Mouse (Mus musculus) heart, embryonic 11.5 days (tissue): ENCODE data around the gene Cyth1. TPM values are rescaled to one million over a fixed set of nuclear protein-coding genes. Genes with fewer than 3 reads are reported as not detected.
A peak's percentile ranks its signal among the peaks of the same experiment; 100 is the strongest.

Source experiments
- ATAC-seq: fragments of 200-750 bp; cut with Nextera tagmentation; replicated peaks from 2 replicates; pipeline ENCODE4 v1.8.0; 2017; ENCODE audit warnings: moderate library complexity; ENCODE audit not compliant: insufficient number of reproducible peaks, low FRiP score, low TSS enrichment
- H3K27ac ChIP-seq: fragments of 300-500 bp; sonication (generic); 2 replicates; pipeline ENCODE4 v1.5.1; 2014; ENCODE audit warnings: mild to moderate bottlenecking, low read depth, low read length
- H3K27me3 ChIP-seq: fragments of 300-500 bp; sonication (generic); 2 replicates; pipeline ENCODE4 v1.6.1; 2014; ENCODE audit warnings: mild to moderate bottlenecking, low read length, mixed read lengths; ENCODE audit not compliant: control insufficient read depth, insufficient read depth
- H3K36me3 ChIP-seq: fragments of 300-500 bp; sonication (generic); 2 replicates; pipeline ENCODE4 v1.6.1; 2014; ENCODE audit warnings: mild to moderate bottlenecking, low read length, moderate library complexity, mixed read lengths; ENCODE audit not compliant: control insufficient read depth, insufficient read depth
- H3K4me1 ChIP-seq: fragments of 300-500 bp; sonication (generic); 2 replicates; pipeline ENCODE4 v1.6.1; 2014; ENCODE audit warnings: low read length; ENCODE audit not compliant: control insufficient read depth, insufficient read depth
- H3K4me2 ChIP-seq: fragments of 300-500 bp; sonication (generic); 2 replicates; pipeline ENCODE4 v1.6.1; 2014; ENCODE audit warnings: mild to moderate bottlenecking, moderate library complexity
- H3K4me3 ChIP-seq: fragments of 300-500 bp; sonication (generic); 2 replicates; pipeline ENCODE4 v1.5.1; 2014; ENCODE audit warnings: low read depth, low read length
- H3K9ac ChIP-seq: fragments of 300-500 bp; sonication (generic); 2 replicates; pipeline ENCODE4 v1.6.1; 2014; ENCODE audit warnings: mild to moderate bottlenecking, low read depth, low read length, moderate library complexity
- H3K9me3 ChIP-seq: fragments of 300-500 bp; sonication (generic); replicated peaks from 2 replicates; pipeline ENCODE4 v1.6.1; 2016; ENCODE audit warnings: low read length; ENCODE audit not compliant: control insufficient read depth
- WGBS: fragments of 180-500 bp; shearing (Covaris S2); extraction: QIAGEN DNeasy Blood & Tissue Kit; methylation state at CpG from one replicate; pipeline ENCODE4 v1.1.7; 2014; ENCODE audit not compliant: insufficient replicate concordance; 5-methylcytosine and 5-hydroxymethylcytosine counted together
- polyA plus RNA-seq: library from polyadenylated mRNA; unstranded; fragments of >200 nt; fragmentation: Nextera tagmentation; extraction: Ambion mirVana; gene quantifications from 2 replicates; pipeline ENCODE4 v1.2.1, GENCODE M21; 2014

Cyth1 gene
- polyA plus RNA-seq, 1 experiment from 2014 or later, result 10.6 TPM

DNA sequence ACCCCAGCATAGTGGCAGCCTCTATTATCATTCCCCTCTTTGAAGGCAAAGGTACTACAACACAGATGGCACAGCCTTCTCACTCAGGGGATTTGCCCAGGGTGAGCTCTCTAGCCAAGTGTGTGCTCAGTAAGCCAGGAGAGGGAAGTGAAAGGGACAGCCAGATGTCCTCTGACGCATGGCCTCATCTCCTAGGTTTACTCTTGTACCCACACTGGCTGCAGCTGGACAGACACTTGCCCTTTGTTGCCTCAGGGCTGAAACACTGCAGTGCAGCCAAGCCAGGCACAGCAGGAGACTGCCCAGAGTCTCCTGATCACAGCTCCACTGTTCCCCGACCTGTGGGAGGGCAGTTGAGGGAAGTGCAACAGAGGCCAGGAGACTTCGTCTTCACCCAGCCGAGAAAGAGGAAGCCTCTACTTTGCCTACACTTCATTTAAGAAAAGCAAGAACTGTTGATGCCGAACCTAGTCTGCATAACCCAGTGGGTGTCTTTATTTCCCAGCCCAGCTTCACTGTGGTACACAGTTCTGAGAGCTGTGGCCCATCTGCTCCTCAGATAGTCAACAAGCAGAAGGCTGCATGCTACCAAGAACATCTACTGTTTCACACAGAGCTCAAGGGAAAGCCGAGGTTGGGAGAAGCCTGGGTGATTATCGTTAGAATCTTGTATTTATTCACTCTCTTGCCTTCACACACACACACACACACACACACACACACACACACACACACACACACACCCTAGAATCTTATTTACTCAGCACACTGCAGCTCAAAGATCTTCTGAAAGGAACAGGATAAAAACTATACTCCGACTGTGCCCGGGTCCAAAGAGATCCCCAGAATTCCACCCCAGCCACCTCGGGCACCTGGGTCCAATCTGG, 36.4 kb downstream of the Cyth1 start:
- ATAC-seq, result no peak
- Histone ChIP-seq H3K36me3 (no peaks in the 10 kb centered on the region), H3K4me2 (no peak overlapping the region), H3K4me1 (peaks cover 56% of the 10 kb centered on the region), H3K9ac (no peak overlapping the region), H3K27me3 (no peaks in the 10 kb centered on the region), H3K4me3 (no peak overlapping the region), H3K27ac (no peak overlapping the region), H3K9me3 (no peaks in the 10 kb centered on the region)
- 59% methylated on average over 10 of the region's 10 CpGs for WGBS

DNA sequence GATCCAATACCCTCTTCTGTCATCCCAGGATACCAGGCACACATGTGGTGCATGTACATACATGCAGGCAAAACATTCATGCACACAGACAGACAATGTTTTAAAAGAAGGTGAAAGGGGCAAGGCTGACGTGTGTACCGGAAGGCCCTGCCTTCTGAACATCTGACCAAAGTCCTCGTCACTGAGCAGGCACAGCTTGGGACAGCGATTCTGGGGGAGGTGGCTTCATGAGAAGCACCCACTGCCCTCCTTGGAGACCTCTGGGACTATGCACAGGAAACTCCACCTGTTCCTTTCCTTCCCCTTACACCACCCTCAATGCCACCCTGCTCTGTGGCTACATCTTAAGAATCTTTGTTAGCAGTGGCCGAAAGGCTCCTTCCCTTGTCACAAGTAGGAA, 37.4 kb downstream of the Cyth1 start:
- H3K36me3 ChIP-seq, result no peaks in the 10 kb centered on the region
- H3K9me3 ChIP-seq, result no peaks in the 10 kb centered on the region
- H3K4me3 ChIP-seq, result no peak overlapping the region
- no peak overlapping the region for H3K4me2 ChIP-seq
- H3K9ac ChIP-seq, result no peak overlapping the region
- H3K4me1 ChIP-seq, result peaks cover 47% of the 10 kb centered on the region
- 83% methylated on average over 5 of the region's 5 CpGs for WGBS
- ATAC-seq, result no peak
- no peak overlapping the region for H3K27ac ChIP-seq
- no peaks in the 10 kb centered on the region for H3K27me3 ChIP-seq

DNA sequence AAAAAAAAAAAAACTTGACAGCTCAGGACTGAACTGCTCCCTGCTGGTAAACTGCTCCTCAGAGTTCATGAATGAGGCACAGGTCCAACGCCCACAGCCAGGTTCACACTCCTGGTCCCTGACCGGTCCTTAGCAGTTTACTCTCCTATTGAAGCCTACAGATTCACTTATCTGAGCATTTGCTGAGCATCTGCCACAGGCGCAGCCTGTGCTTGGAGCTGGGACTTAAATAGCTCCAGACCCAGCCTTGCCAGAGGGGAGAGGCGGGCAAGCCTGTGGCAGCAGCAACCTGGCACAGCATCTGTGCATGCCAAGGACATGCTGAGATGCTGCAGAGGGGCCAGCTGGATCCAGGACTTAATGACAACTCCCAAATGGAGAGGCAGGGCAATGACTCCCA, 38.3 kb downstream of the Cyth1 start:
- Histone ChIP-seq H3K4me3 (no peak overlapping the region), H3K4me2 (no peak overlapping the region), H3K9ac (no peak overlapping the region), H3K27ac (no peak overlapping the region), H3K4me1 (peaks cover 51% of the 10 kb centered on the region), H3K27me3 (no peaks in the 10 kb centered on the region), H3K36me3 (no peaks in the 10 kb centered on the region), H3K9me3 (no peaks in the 10 kb centered on the region)
- no peak for ATAC-seq
- 76% methylated on average over 4 of the region's 4 CpGs for WGBS

DNA sequence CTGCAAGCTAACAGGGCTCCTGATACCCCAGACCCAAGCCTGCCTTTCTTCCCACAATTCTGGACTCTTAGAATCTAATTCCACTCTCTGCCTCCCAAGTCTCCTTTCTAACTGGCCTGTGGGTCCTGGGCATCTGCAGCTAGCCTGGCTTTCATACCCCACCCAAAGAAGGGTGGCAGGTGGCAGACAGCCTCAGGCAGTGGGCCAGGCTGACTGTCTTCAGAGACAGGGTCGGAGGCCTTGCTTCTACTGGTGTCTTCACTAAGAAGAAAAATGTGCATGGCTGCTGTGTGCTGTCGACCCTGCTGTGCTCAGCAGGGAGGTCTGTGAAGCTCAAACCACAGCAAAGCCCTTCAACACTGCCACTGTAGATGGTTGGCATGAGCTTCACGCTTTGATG, 39.0 kb downstream of the Cyth1 start:
- Histone ChIP-seq H3K9ac (peak overlapping the region; percentile 58; the same call in 1 of the 2 replicates), H3K9me3 (no peaks in the 10 kb centered on the region), H3K4me3 (no peak overlapping the region), H3K27ac (peak overlapping the region; percentile 76), H3K4me2 (peak overlapping the region; percentile 35), H3K36me3 (no peaks in the 10 kb centered on the region), H3K4me1 (peaks cover 58% of the 10 kb centered on the region), H3K27me3 (no peaks in the 10 kb centered on the region)
- ATAC-seq, result no peak
- WGBS, result 74% methylated on average over 3 of the region's 3 CpGs

DNA sequence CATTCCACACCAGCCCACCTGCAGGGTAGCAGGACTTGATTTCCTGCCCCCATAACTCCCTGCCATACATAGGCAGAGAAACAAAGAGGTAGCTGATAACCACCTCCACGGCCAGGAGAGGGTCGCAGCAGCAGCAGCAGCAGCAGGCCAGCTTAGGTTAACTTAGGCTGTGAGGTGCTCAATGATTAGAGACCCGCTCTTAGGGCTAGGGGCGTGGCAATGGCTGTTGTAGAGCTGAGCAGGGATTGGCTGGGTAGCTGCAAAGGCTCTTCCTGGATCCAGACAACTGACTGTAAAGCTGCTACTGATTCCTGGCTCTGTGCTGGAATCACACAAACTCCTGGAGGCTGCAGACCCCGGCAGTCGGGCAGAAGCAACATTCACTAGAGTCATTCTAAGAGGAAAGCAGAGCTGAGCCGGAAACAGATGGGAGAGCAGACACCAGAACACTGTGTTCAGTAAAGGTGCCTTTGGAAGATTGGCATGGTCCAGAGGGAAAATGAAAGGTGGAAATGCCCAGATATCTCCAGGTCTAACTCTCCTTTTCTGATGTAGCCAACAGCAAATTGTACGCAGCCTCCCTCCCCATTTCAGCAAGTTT, 39.6 kb downstream of the Cyth1 start:
- no peaks in the 10 kb centered on the region for H3K9me3 ChIP-seq
- no peaks in the 10 kb centered on the region for H3K27me3 ChIP-seq
- H3K4me1 ChIP-seq, result peaks cover 61% of the 10 kb centered on the region
- H3K36me3 ChIP-seq, result no peaks in the 10 kb centered on the region
- peak overlapping the region; percentile 35 for H3K4me2 ChIP-seq
- no peak overlapping the region for H3K4me3 ChIP-seq
- H3K27ac ChIP-seq, result peak overlapping the region; percentile 76
- 0 out of 2 replicates have a peak, but pooled peaks have one; percentile 49 for ATAC-seq
- WGBS, result 19% methylated on average over 8 of the region's 8 CpGs
- H3K9ac ChIP-seq, result peak overlapping the region; percentile 58; the same call in 1 of the 2 replicates

DNA sequence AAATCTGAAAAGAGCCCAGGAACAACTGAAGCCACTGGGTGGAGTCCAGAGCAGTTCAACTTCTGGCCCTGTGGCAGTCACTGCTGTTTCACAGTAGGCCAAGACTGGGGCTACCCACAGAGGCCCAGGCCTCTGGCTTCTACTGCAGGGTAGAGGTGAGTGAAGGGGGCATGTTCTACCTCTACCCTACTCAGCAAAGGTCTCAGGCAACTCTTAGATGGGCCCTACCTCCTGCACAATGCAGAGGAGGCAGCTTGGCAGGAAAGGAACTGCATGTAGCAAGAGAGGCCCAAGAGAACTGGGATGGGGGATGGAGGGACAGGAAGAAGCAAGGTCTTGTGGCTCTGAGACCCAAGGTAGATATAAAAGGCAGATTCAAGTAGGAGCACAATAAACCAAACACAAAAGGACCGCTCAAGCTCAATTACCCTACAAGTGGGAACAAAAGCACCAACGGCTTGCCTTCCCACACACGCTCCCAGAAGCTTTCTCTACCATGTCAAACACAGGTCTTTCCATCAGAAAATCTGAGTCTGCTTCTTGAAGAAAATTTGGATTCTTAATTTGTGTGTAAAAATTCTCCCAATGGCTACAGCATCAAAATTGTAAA, 40.9 kb downstream of the Cyth1 start:
- no peaks in the 10 kb centered on the region for H3K27me3 ChIP-seq
- no peak for ATAC-seq
- H3K4me2 ChIP-seq, result no peak overlapping the region
- peaks cover 73% of the 10 kb centered on the region for H3K4me1 ChIP-seq
- no peak overlapping the region for H3K4me3 ChIP-seq
- WGBS, result 87% methylated on average over 3 of the region's 3 CpGs
- H3K27ac ChIP-seq, result 0 out of 2 replicates have a peak overlapping the region, but pooled peaks have one; percentile 76
- no peaks in the 10 kb centered on the region for H3K9me3 ChIP-seq
- H3K9ac ChIP-seq, result peak overlapping the region; percentile 16; the same call in 1 of the 2 replicates
- H3K36me3 ChIP-seq, result no peaks in the 10 kb centered on the region

DNA sequence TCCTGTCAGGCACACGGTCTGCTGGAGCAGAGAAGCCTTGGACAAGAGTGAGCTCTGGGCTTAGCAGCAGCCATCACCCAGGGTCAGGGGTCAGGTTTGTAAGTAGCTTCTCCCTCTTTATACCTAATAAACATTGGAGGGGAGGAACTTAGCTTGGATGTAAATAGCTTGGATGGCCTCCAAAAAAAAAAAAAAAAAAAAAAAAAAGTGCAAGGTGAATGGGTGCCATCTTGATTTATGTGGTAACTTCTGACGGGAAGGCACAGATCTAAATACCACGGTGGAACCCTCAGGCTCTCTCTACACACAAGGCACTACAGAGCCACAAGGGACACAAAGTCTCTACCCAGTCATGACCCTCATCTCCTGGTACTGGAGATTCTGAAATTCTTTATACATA, 42.1 kb downstream of the Cyth1 start:
- no peak overlapping the region for H3K27ac ChIP-seq
- H3K27me3 ChIP-seq, result no peaks in the 10 kb centered on the region
- no peak for ATAC-seq
- peaks cover 78% of the 10 kb centered on the region for H3K4me1 ChIP-seq
- H3K36me3 ChIP-seq, result no peaks in the 10 kb centered on the region
- no peak overlapping the region for H3K4me2 ChIP-seq
- no peaks in the 10 kb centered on the region for H3K9me3 ChIP-seq
- no peak overlapping the region for H3K9ac ChIP-seq
- WGBS, result 80% methylated on average over 3 of the region's 3 CpGs
- H3K4me3 ChIP-seq, result no peak overlapping the region

DNA sequence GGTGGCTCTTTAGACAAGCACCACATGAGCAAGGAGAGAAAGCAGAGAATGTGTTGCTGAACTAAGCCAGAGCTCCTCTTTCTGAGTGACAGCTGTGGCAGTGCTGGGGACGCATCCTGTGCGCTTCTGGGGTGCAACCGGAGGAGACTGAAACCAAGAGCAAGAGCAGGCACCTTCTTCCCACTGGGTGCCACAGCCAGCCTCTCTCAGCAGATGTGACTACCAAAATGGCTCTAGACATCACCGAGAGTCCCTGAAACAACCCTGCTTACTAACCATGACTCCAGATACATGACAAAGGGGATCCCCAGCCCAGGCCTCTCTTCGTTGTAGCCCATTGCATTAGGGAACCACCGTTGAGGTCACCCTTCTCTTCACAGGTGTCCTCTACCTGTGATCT, 44.9 kb downstream of the Cyth1 start:
- H3K4me2 ChIP-seq, result peak overlapping the region; percentile 83; the same call in 1 of the 2 replicates
- no peaks in the 10 kb centered on the region for H3K27me3 ChIP-seq
- H3K36me3 ChIP-seq, result no peaks in the 10 kb centered on the region
- H3K4me3 ChIP-seq, result no peak overlapping the region
- 0 out of 2 replicates have a peak overlapping the region, but pooled peaks have one; percentile 43 for H3K9ac ChIP-seq
- H3K27ac ChIP-seq, result peak overlapping the region; percentile 88
- no peaks in the 10 kb centered on the region for H3K9me3 ChIP-seq
- H3K4me1 ChIP-seq, result peaks cover 80% of the 10 kb centered on the region
- WGBS, result 54% methylated on average over 6 of the region's 6 CpGs
- ATAC-seq, result no peak
